Comparison of ENCODE assay signal across 23 mouse cellular contexts in genomic region chr14:34588005-34588404, GRCm38 (mm10). TPM values are rescaled to one million over a fixed set of nuclear protein-coding genes. Genes with fewer than 3 reads are reported as not detected.
DNase-seq lines count a peak whose midpoint lies in the region; ATAC-seq and TF ChIP-seq lines count a peak whose summit lies in the region.
"Had no signal": no experiment of that assay in that cellular context is flagged by ENCODE, and none has a peak within 500 bp of the region (broad histone marks: within the 10 kb centered on the region; RNA-seq: fewer than 3 reads in every experiment).

No protein-coding gene starts in this region.

- H3K36me3 ChIP-seq in heart, embryonic 10.5 days, result peaks cover 22% of the 10 kb centered on the region
- H3K36me3 ChIP-seq in kidney, adult 2 months (ENCODE audit: control insufficient read depth, insufficient read depth, low read length), result no peaks in the 10 kb centered on the region
- H3K36me3 ChIP-seq in midbrain, embryonic 10.5 days, result no peaks in the 10 kb centered on the region
- H3K36me3 ChIP-seq: embryonic facial prominence, embryonic 10.5 days; forebrain, embryonic 15.5 days; lung, embryonic 15.5 days had no signal

- no peak for TF ChIP-seq POLR2A in kidney, adult 2 months (IDR thresholded peaks at IDR 0.05; ENCODE audit: low read depth, low read length)

- intact Hi-C loops in heart, postnatal 36 days (cut with DNase I), result no loop called here

- peak overlapping the region; percentile 66 for H3K4me3 ChIP-seq in heart, embryonic 10.5 days
- no peak overlapping the region for H3K4me3 ChIP-seq in kidney, adult 2 months (ENCODE audit: insufficient read depth, low read depth, low read length)
- no peak overlapping the region for H3K4me3 ChIP-seq in midbrain, embryonic 10.5 days
- H3K4me3 ChIP-seq: embryonic facial prominence, embryonic 10.5 days; erythroblast, embryonic 14.5 days; forebrain, embryonic 15.5 days; lung, embryonic 15.5 days had no signal

- WGBS in heart, embryonic 10.5 days, result 27% methylated on average over 5 of the region's 5 CpGs
- 52% methylated on average over 5 of the region's 5 CpGs for WGBS in kidney, adult 2 months
- WGBS in midbrain, embryonic 10.5 days, result 84% methylated on average over 5 of the region's 5 CpGs

- H3K27ac ChIP-seq in heart, embryonic 10.5 days, result peak overlapping the region; percentile 94
- no peak overlapping the region for H3K27ac ChIP-seq in kidney, adult 2 months (ENCODE audit: insufficient read depth, low read depth, low read length)
- H3K27ac ChIP-seq in midbrain, embryonic 10.5 days (replicated peaks), result no peak overlapping the region
- H3K27ac ChIP-seq: embryonic facial prominence, embryonic 10.5 days; forebrain, embryonic 15.5 days; lung, embryonic 15.5 days had no signal

- TF ChIP-seq CTCF in kidney, adult 2 months (conservative IDR thresholded peaks at IDR 0.05; ENCODE audit: insufficient read depth, insufficient read length, low read depth, low read length), result no peak

- no peaks in the 10 kb centered on the region for H3K9me3 ChIP-seq in heart, embryonic 10.5 days
- H3K9me3 ChIP-seq in midbrain, embryonic 10.5 days (replicated peaks), result no peaks in the 10 kb centered on the region
- H3K9me3 ChIP-seq: embryonic facial prominence, embryonic 10.5 days; forebrain, embryonic 15.5 days; lung, embryonic 15.5 days had no signal

- no peak for ATAC-seq in frontal cortex, adult (ENCODE audit: low TSS enrichment)
- ATAC-seq: forebrain, embryonic 15.5 days had no signal

- H3K27me3 ChIP-seq in heart, embryonic 10.5 days (ENCODE audit: insufficient read depth, poor library complexity, severe bottlenecking), result no peaks in the 10 kb centered on the region
- H3K27me3 ChIP-seq in kidney, adult 2 months (replicated peaks; ENCODE audit: control insufficient read depth, insufficient read depth, low read length), result no peaks in the 10 kb centered on the region
- H3K27me3 ChIP-seq in midbrain, embryonic 10.5 days (ENCODE audit: low read depth, poor library complexity, severe bottlenecking), result no peaks in the 10 kb centered on the region
- H3K27me3 ChIP-seq: forebrain, embryonic 15.5 days; lung, embryonic 15.5 days had no signal

- DNase-seq in heart, embryonic 10.5 days (ENCODE audit: low spot score), result no peak
- DNase-seq in heart, postnatal 36 days, result no peak
- peak; percentile 81 for DNase-seq in kidney, adult 2 months
- no peak for DNase-seq in kidney, postnatal 10 days
- peak; percentile 32 for DNase-seq in kidney, postnatal 14 days
- DNase-seq in yolk sac, embryonic 10.5 days (ENCODE audit: low spot score), result peak; percentile 61
- no peak for DNase-seq in midbrain, embryonic 10.5 days (ENCODE audit: low spot score)
- DNase-seq: cerebellum, postnatal 25 days; midbrain, embryonic 14.5 days; right cerebral cortex, postnatal 25 days had no signal

- peaks cover 82% of the 10 kb centered on the region for H3K4me1 ChIP-seq in heart, embryonic 10.5 days
- 0 out of 2 replicates have a peak, but pooled peaks cover 4% of the 10 kb centered on the region for H3K4me1 ChIP-seq in kidney, adult 2 months (ENCODE audit: control insufficient read depth, insufficient read depth, low read length)
- peaks cover 15% of the 10 kb centered on the region for H3K4me1 ChIP-seq in midbrain, embryonic 10.5 days
- H3K4me1 ChIP-seq: forebrain, embryonic 15.5 days had no signal

RNA-seq across cellular contexts. Expression of gene Ldb3, which starts 0.5 kb away (rescaled TPM):
- polyA plus RNA-seq in heart, embryonic 10.5 days (2016; fragmentation: Nextera tagmentation; extraction: Ambion mirVana), result 136 and 219 TPM in 2 replicates
- 100 to 1,000 TPM; 988 to 990 TPM for total RNA-seq in heart, postnatal 36 days (2021)
- polyA plus RNA-seq in kidney, adult 2 months (2012; rRNA removed), result 1.9 and 26.0 TPM in 2 replicates
- polyA plus RNA-seq in midbrain, embryonic 10.5 days (2016; fragmentation: Nextera tagmentation; extraction: Ambion mirVana), result 0.02 TPM in 1 of 2 replicates, not detected in the other
- polyA plus RNA-seq: embryonic facial prominence, embryonic 10.5 days; erythroblast, embryonic 14.5 days had no signal

RNA-seq across cellular contexts. Expression of gene Opn4, which starts 11.9 kb away (rescaled TPM):
- 4.1 and 5.9 TPM in 2 replicates for polyA plus RNA-seq in heart, embryonic 10.5 days (2016; fragmentation: Nextera tagmentation; extraction: Ambion mirVana)
- total RNA-seq in heart, postnatal 36 days (2021), result 1 to 10 TPM; 2.2 to 3.1 TPM
- 0.10 TPM in 1 of 2 replicates, not detected in the other for polyA plus RNA-seq in kidney, adult 2 months (2012; rRNA removed)
- 0.12 and 0.35 TPM in 2 replicates for polyA plus RNA-seq in midbrain, embryonic 10.5 days (2016; fragmentation: Nextera tagmentation; extraction: Ambion mirVana)
- total RNA-seq: adrenal gland, postnatal 4 days; gastrocnemius, adult 18-20 months; hematopoietic stem cell, adult 5-6 weeks; layer of hippocampus, adult 8-10 months; left cerebral cortex, adult 8-10 months had no signal
- polyA plus RNA-seq: erythroblast, embryonic 14.5 days; forebrain, embryonic 15.5 days; liver, embryonic 11.5 days; midbrain, embryonic 14.5 days; neural tube, embryonic 11.5 days; thymus, postnatal 0 days had no signal

Comparison
In these comparisons a context has a peak if more than half of its experiments do, and no peak if none do; other contexts are left out.
1. DNase-seq: peak in kidney, adult 2 months (single experiment), kidney, postnatal 14 days (single experiment) and yolk sac, embryonic 10.5 days (single experiment); none in heart, embryonic 10.5 days (single experiment), heart, postnatal 36 days (0 of 2), kidney, postnatal 10 days (single experiment) and midbrain, embryonic 10.5 days (single experiment).